ENCODE assay signal across 9 mouse cellular contexts in genomic region chr16:10925591-10926180, GRCm38 (mm10).
DNase-seq lines count a peak whose midpoint lies in the region; ATAC-seq and TF ChIP-seq lines count a peak whose summit lies in the region.
"Had no signal": no experiment of that assay in that cellular context is flagged by ENCODE, and none has a peak within 500 bp of the region (broad histone marks: within the 10 kb centered on the region; RNA-seq: fewer than 3 reads in every experiment).

No protein-coding gene starts in this region.

- TF ChIP-seq CTCF in cerebellum, adult 2 months (IDR thresholded peaks at IDR 0.05; ENCODE audit: borderline replicate concordance, insufficient read depth, low read depth, low read length): no peak
- no peak for TF ChIP-seq CTCF in liver, postnatal 0 days (IDR thresholded peaks at IDR 0.05; ENCODE audit: low read depth)

- no peak for TF ChIP-seq POLR2A in cerebellum, adult 2 months (IDR thresholded peaks at IDR 0.05; ENCODE audit: borderline replicate concordance, insufficient read depth, low read length)

- no peaks in the 10 kb centered on the region for H3K9me3 ChIP-seq in liver, postnatal 0 days (ENCODE audit: low read length)

- H3K27me3 ChIP-seq in cerebellum, adult 2 months (ENCODE audit: control insufficient read depth, insufficient read depth, low read length): no peaks in the 10 kb centered on the region
- H3K27me3 ChIP-seq in liver, postnatal 0 days (ENCODE audit: insufficient read depth, low read length): no peaks in the 10 kb centered on the region
- H3K27me3 ChIP-seq: neural tube, embryonic 13.5 days had no signal

- 37% methylated on average over 7 of the region's 7 CpGs for WGBS in cerebellum, adult 2 months
- WGBS in liver, postnatal 0 days (ENCODE audit: insufficient replicate concordance): 51% methylated on average over 7 of the region's 7 CpGs

- H3K4me3 ChIP-seq in cerebellum, adult 2 months (replicated peaks; ENCODE audit: insufficient read depth, low read depth, low read length): no peak overlapping the region
- no peak overlapping the region for H3K4me3 ChIP-seq in liver, postnatal 0 days (ENCODE audit: low read depth, low read length)
- H3K4me3 ChIP-seq: neural tube, embryonic 13.5 days had no signal

- H3K9ac ChIP-seq in liver, postnatal 0 days (replicated peaks): no peak overlapping the region
- H3K9ac ChIP-seq: neural tube, embryonic 13.5 days had no signal

- DNase-seq in gastrocnemius, postnatal 10 days: peak; percentile 59
- DNase-seq in gastrocnemius, adult 18-20 months (ENCODE audit: low spot score): no peak
- DNase-seq in lung, postnatal 10 days: peak; percentile 41
- no peak for DNase-seq in lung, postnatal 36 days
- peak; percentile 36 to 41 for DNase-seq in cerebellum, adult 2 months
- DNase-seq in liver, postnatal 0 days: peak; percentile 38
- DNase-seq in embryo, embryonic 10.5 days (ENCODE audit: low spot score): no peak
- no peak for DNase-seq in gastrocnemius, adult 8-10 months (ENCODE audit: low spot score in 2 of 2)

- no peaks in the 10 kb centered on the region for H3K36me3 ChIP-seq in liver, postnatal 0 days (replicated peaks; ENCODE audit: insufficient read depth, low read length)
- H3K36me3 ChIP-seq: neural tube, embryonic 13.5 days had no signal

- no peaks in the 10 kb centered on the region; the same call in none of the 2 replicates for H3K4me1 ChIP-seq in cerebellum, adult 2 months (ENCODE audit: control insufficient read depth, insufficient read depth, low read length)
- 0 out of 2 replicates have a peak, but pooled peaks cover 3% of the 10 kb centered on the region for H3K4me1 ChIP-seq in liver, postnatal 0 days (ENCODE audit: insufficient read depth)

- H3K27ac ChIP-seq in cerebellum, adult 2 months (ENCODE audit: insufficient read depth, low read length): no peak overlapping the region
- H3K27ac ChIP-seq in liver, postnatal 0 days (ENCODE audit: low read depth): no peak overlapping the region
- H3K27ac ChIP-seq: neural tube, embryonic 13.5 days had no signal

- TF ChIP-seq EP300 in liver, postnatal 0 days (IDR thresholded peaks at IDR 0.05; ENCODE audit: low read depth): no peak

- H3K4me2 ChIP-seq in liver, postnatal 0 days (ENCODE audit: low read depth, low read length): no peak overlapping the region
- H3K4me2 ChIP-seq: neural tube, embryonic 13.5 days had no signal

- ATAC-seq in liver, postnatal 0 days: no peak

Comparison
In these comparisons a context has a peak if more than half of its experiments do, and no peak if none do; other contexts are left out.
1. DNase-seq: peak in gastrocnemius, postnatal 10 days (single experiment), lung, postnatal 10 days (single experiment), cerebellum, adult 2 months (2 of 2) and liver, postnatal 0 days (single experiment); none in gastrocnemius, adult 18-20 months (single experiment), lung, postnatal 36 days (single experiment), embryo, embryonic 10.5 days (single experiment) and gastrocnemius, adult 8-10 months (0 of 2).